Mouse (Mus musculus) forebrain, embryonic 14.5 days (tissue): Measurements from ENCODE around the gene Slc7a6. TPM values are rescaled to one million over a fixed set of nuclear protein-coding genes. Genes with fewer than 3 reads are reported as not detected.

Experiments used
- ATAC-seq: fragments of 200-750 bp; cut with Nextera tagmentation; 2 replicates; pipeline ENCODE4 v1.8.0; 2017; ENCODE audit warnings: mild to moderate bottlenecking, moderate library complexity
- DNase-seq: peaks from one replicate; pipeline ENCODE4 v3.0.0-alpha.2; 2015; ENCODE audit warnings: low spot score
- H3K27ac ChIP-seq: fragments of 300-500 bp; sonication (generic); 2 replicates; pipeline ENCODE4 v1.5.1; 2014; ENCODE audit warnings: low read depth, mild to moderate bottlenecking, control low read depth, low read length, moderate library complexity
- H3K27me3 ChIP-seq: fragments of 300-500 bp; sonication (generic); replicated peaks from 2 replicates; pipeline ENCODE4 v1.6.1; 2014; ENCODE audit warnings: low read length, control low read depth, mixed read lengths; ENCODE audit not compliant: control insufficient read depth, insufficient read depth
- H3K36me3 ChIP-seq: fragments of 300-500 bp; sonication (generic); 2 replicates; pipeline ENCODE4 v1.6.1; 2014; ENCODE audit warnings: low read length, control low read depth; ENCODE audit not compliant: control insufficient read depth, insufficient read depth
- H3K4me1 ChIP-seq: fragments of 300-500 bp; sonication (generic); 2 replicates; pipeline ENCODE4 v1.6.1; 2014; ENCODE audit warnings: antibody characterized with exemption, low read length, control low read depth; ENCODE audit not compliant: control insufficient read depth, insufficient read depth
- H3K4me2 ChIP-seq: fragments of 300-500 bp; sonication (generic); 2 replicates; pipeline ENCODE4 v1.6.1; 2014; ENCODE audit warnings: mild to moderate bottlenecking, control low read depth, low read length
- H3K4me3 ChIP-seq: fragments of 300-500 bp; sonication (generic); 2 replicates; pipeline ENCODE4 v1.5.1; 2014; ENCODE audit warnings: low read depth, low read length, control low read depth
- H3K9ac ChIP-seq: fragments of 300-500 bp; sonication (generic); 2 replicates; pipeline ENCODE4 v1.6.1; 2014; ENCODE audit warnings: mild to moderate bottlenecking, low read length, control low read depth, moderate library complexity
- H3K9me3 ChIP-seq: fragments of 300-500 bp; sonication (generic); replicated peaks from 2 replicates; pipeline ENCODE4 v1.6.1; 2016; ENCODE audit warnings: low read length, control low read depth, mixed read lengths; ENCODE audit not compliant: control insufficient read depth
- WGBS: fragments of 180-500 bp; shearing (Covaris S2); extraction: QIAGEN DNeasy Blood & Tissue Kit; methylation state at CpG from one replicate; pipeline ENCODE4 v1.1.7; 2014; 5-methylcytosine and 5-hydroxymethylcytosine counted together
- polyA plus RNA-seq: library from polyadenylated mRNA; unstranded; fragments of >200 nt; fragmentation: Nextera tagmentation; extraction: Ambion mirVana; gene quantifications from 2 replicates; pipeline ENCODE4 v1.2.1, GENCODE M21; 2014

Gene Slc7a6
- polyA plus RNA-seq, 1 experiment from 2014 or later, result 86.3 TPM

DNA sequence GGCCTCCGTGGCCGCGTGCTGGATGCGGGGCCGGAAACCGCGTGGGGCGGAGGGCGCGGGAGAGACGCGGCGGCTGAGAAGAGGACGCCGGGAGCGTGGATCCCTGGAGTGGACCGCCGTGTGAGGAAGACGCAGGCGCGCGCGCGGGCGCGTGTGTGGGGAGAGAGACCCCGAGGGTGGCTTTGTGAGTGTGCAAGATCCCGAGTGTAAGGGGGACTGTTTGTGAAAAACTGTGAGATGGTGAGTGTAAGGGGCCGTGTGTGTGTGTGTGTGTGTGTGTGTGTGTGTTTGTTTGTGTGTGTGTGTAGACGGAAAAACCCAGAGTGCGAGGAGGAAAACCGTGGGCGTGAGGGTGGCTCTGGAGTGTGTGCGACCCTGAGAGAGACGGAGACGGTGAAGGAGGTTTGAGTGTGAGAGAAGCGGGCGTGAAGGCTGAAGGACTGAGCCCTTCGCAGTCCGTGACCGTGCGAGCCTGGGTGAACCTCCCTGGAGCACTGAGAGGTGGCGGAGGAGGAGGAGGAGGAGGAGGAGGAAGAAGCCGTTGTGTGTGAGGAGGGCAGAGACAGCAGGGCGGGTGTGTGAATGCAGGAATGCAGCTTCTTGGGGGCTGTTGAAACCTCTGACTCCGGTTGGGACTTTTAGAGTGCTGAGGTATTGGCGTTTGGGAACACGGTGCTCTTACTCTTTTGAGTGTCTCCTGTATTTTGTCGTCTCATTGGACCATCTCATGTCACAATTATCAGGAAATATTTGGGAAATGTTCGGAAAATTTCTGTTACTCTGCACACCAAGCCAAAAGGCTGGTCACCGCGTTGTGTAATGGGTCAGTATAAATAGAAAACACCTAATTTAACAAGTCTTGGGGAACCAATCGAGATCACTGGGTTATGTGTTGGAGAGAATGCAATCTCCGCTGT is 618 bp downstream of the Slc7a6 start:
- Histone ChIP-seq H3K36me3 (peaks cover 4% of the 10 kb centered on the region; the same call in 1 of the 2 replicates), H3K27me3 (no peaks in the 10 kb centered on the region), H3K4me2 (peak overlapping the region; percentile 91), H3K27ac (peak overlapping the region; percentile 90), H3K9me3 (no peaks in the 10 kb centered on the region), H3K4me1 (peaks cover 5% of the 10 kb centered on the region; the same call in 1 of the 2 replicates), H3K9ac (peak overlapping the region; percentile 93), H3K4me3 (peak overlapping the region; percentile 81)
- peak; percentile 75 for DNase-seq
- ATAC-seq, result peak; percentile 80
- 2% methylated on average over 54 of the region's 54 CpGs for whole genome bisulfite sequencing

DNA sequence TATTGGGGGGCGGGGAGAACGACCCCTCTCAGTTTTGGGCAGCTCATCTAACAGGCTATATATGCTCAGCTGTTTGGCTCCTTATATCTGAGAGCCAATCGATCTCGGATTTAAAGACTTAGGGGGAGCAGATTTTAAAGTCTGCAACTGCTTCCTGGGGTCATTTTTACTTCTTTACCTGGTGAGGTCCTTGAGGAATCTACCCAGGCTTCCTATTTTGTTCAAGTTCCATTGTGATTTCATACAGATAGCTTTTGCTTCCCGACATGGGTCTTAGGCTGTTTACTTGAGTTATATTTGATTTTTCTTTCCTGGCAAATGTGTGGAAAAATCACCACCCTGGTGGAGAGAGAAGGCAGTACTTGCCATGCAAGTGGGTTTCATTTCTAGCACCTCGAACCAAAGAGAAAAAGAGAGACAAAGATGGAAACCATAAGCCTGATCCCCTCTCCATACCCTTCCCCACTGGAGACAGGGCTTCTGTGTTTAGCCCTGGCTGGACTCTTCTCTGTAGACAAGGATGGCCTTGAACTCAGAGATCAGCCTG is 1.4 kb downstream of the Slc7a6 start:
- H3K36me3 ChIP-seq, result no peaks in the 10 kb centered on the region
- no peaks in the 10 kb centered on the region for H3K27me3 ChIP-seq
- WGBS, result 36% methylated on average over 6 of the region's 6 CpGs
- DNase-seq, result no peak
- H3K4me1 ChIP-seq, result peaks cover 5% of the 10 kb centered on the region; the same call in 1 of the 2 replicates
- no peak for ATAC-seq
- H3K27ac ChIP-seq, result no peak overlapping the region
- H3K4me3 ChIP-seq, result peak overlapping the region; percentile 81
- H3K4me2 ChIP-seq, result peak overlapping the region; percentile 91
- H3K9ac ChIP-seq, result peak overlapping the region; percentile 93
- no peaks in the 10 kb centered on the region for H3K9me3 ChIP-seq

- H3K27me3 ChIP-seq, result no peaks in the 10 kb centered on the region
- H3K27ac ChIP-seq, result no peak overlapping the region
- 92% methylated on average over 3 of the region's 3 CpGs for WGBS
- no peak overlapping the region for H3K4me2 ChIP-seq
- DNase-seq, result no peak
- no peak overlapping the region for H3K9ac ChIP-seq
- no peak for ATAC-seq
- H3K36me3 ChIP-seq, result no peaks in the 10 kb centered on the region
- no peaks in the 10 kb centered on the region for H3K9me3 ChIP-seq
- H3K4me3 ChIP-seq, result no peak overlapping the region
- peaks cover 11% of the 10 kb centered on the region; the same call in 1 of the 2 replicates for H3K4me1 ChIP-seq
Measured at GRCm38 (mm10) chr8:106173566-106173965, 4.9 kb downstream of the Slc7a6 start.

DNA sequence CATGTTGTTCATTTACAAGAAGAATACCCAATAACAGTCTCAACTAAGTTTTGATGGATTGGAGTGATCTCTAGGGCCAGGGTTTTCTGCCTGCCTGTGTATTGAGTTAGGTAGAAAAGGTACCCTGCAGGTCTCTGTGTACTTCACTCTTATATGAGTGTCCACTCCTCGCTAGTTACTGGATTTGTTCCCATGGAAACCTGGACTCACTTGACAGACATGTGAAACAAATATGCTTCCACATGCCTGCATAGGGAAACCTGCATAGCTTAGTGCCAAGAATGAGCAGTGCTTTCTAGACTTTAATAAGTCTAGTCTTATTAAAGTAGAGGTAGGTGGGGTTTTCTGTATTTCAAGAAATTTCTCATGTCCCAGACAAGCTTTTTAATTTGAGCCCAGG is 8.2 kb downstream of the Slc7a6 start:
- Histone ChIP-seq H3K27ac (no peak overlapping the region), H3K9ac (no peak overlapping the region), H3K4me3 (no peak overlapping the region), H3K36me3 (peaks cover 10% of the 10 kb centered on the region), H3K4me1 (0 out of 2 replicates have a peak, but pooled peaks cover 6% of the 10 kb centered on the region), H3K27me3 (no peaks in the 10 kb centered on the region), H3K4me2 (no peak overlapping the region), H3K9me3 (no peaks in the 10 kb centered on the region)
- peak; percentile 41 for DNase-seq
- WGBS, result 4% methylated on average over 1 of the region's 1 CpGs
- ATAC-seq, result no peak

DNA sequence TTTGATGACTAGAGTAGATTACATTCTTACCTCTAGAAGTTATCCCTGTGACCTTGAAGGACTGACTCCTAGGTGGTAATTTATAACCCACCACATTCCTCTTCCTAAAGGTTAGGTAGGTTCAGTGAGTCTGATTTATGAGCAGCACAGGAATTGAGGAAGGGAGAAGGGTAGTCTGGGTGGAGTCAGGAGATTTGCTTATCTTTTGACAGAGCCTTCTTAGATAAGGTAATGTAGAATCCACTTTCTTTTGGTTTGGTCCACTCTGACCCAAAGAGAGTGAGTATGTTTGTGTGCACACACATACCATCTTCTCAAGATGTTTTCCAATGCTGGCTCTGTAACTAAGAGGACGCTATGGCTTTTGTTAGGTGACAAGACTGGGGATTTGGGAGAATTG is 8.9 kb downstream of the Slc7a6 start:
- H3K9ac ChIP-seq, result no peak overlapping the region
- 91% methylated on average over 1 of the region's 1 CpGs for WGBS
- H3K27me3 ChIP-seq, result no peaks in the 10 kb centered on the region
- H3K4me3 ChIP-seq, result no peak overlapping the region
- 0 out of 2 replicates have a peak, but pooled peaks cover 6% of the 10 kb centered on the region for H3K4me1 ChIP-seq
- no peaks in the 10 kb centered on the region for H3K9me3 ChIP-seq
- no peak overlapping the region for H3K27ac ChIP-seq
- H3K36me3 ChIP-seq, result peaks cover 14% of the 10 kb centered on the region
- no peak for DNase-seq
- no peak for ATAC-seq
- H3K4me2 ChIP-seq, result no peak overlapping the region

GRCm38 (mm10) chr8:106178428-106178827 is 9.8 kb downstream of the Slc7a6 start:
- ATAC-seq, result no peak
- Histone ChIP-seq H3K27me3 (no peaks in the 10 kb centered on the region), H3K4me3 (no peak overlapping the region), H3K27ac (no peak overlapping the region), H3K4me2 (no peak overlapping the region), H3K9ac (no peak overlapping the region), H3K4me1 (0 out of 2 replicates have a peak, but pooled peaks cover 6% of the 10 kb centered on the region), H3K36me3 (peaks cover 20% of the 10 kb centered on the region), H3K9me3 (no peaks in the 10 kb centered on the region)
- DNase-seq, result no peak
- 76% methylated on average over 2 of the region's 2 CpGs for WGBS

GRCm38 (mm10) chr8:106185628-106186270 is 17.1 kb downstream of the Slc7a6 start:
- H3K4me3 ChIP-seq, result no peak overlapping the region
- no peaks in the 10 kb centered on the region for H3K27me3 ChIP-seq
- 80% methylated on average over 8 of the region's 8 CpGs for WGBS
- DNase-seq (peak; percentile 57), ATAC-seq (no peak)
- no peak overlapping the region for H3K27ac ChIP-seq
- H3K36me3 ChIP-seq, result peaks cover 49% of the 10 kb centered on the region
- no peaks in the 10 kb centered on the region for H3K9me3 ChIP-seq
- H3K4me2 ChIP-seq, result no peak overlapping the region
- H3K9ac ChIP-seq, result no peak overlapping the region
- H3K4me1 ChIP-seq, result no peaks in the 10 kb centered on the region

DNA sequence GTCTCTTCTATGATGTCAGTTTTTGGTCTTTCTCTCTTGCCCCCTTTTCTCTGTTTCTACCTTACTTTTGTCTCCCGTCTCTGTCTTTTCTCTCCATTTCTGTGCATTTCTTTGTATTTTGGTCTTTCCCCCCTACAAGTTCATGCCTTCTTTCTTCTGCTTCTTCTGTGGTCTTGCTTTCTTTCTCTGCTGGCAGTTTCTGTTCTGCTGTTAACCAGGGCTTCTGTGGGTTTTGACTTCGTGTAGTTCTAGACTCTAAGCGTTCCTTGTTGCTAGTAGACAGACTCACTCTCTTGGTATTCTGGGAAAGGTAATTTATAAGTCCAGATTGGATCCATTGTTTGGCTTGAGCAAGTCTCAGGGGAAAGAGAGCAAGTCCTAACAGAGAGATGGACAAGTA is 17.7 kb downstream of the Slc7a6 start:
- H3K4me1 ChIP-seq, result no peaks in the 10 kb centered on the region
- no peak overlapping the region for H3K4me3 ChIP-seq
- no peaks in the 10 kb centered on the region for H3K9me3 ChIP-seq
- no peak overlapping the region for H3K27ac ChIP-seq
- H3K4me2 ChIP-seq, result no peak overlapping the region
- ATAC-seq, result no peak
- H3K36me3 ChIP-seq, result peaks cover 51% of the 10 kb centered on the region
- H3K9ac ChIP-seq, result no peak overlapping the region
- WGBS, result 94% methylated on average over 3 of the region's 3 CpGs
- no peaks in the 10 kb centered on the region for H3K27me3 ChIP-seq
- no peak for DNase-seq
